Mouse (Mus musculus): Measurements from ENCODE around the gene Scn8a.

- TF ChIP-seq EP300 (IDR thresholded peaks at IDR 0.05) (no peak), CTCF (IDR thresholded peaks at IDR 0.05) (no peak)
Observed at GRCm38 (mm10) chr15:101068671-101069070, 199.0 kb downstream of the Scn8a start.

All from lung, postnatal 0 days (tissue).